Mouse (Mus musculus) midbrain, embryonic 12.5 days (tissue): ENCODE measurements around the gene Ppm1f. TPM values are rescaled to one million over a fixed set of nuclear protein-coding genes. Genes with fewer than 3 reads are reported as not detected.
"Not testable (repeated sequence)": the region's sequence is repeated elsewhere in the genome, so short reads cannot be mapped to it uniquely, and the experiment has no call there.

Source experiments
- ATAC-seq: fragments of 200-750 bp; cut with Nextera tagmentation; 2 replicates; pipeline ENCODE4 v1.8.0; 2017; ENCODE audit warnings: low read depth, moderate TSS enrichment, moderate library complexity; ENCODE audit not compliant: low FRiP score
- H3K27ac ChIP-seq: fragments of 300-500 bp; sonication (generic); replicated peaks from 2 replicates; pipeline ENCODE4 v1.5.1; 2016; ENCODE audit warnings: mild to moderate bottlenecking
- H3K27me3 ChIP-seq: fragments of 300-500 bp; sonication (generic); 2 replicates; pipeline ENCODE4 v1.6.1; 2016; ENCODE audit warnings: mild to moderate bottlenecking
- H3K36me3 ChIP-seq: fragments of 300-500 bp; sonication (generic); 2 replicates; pipeline ENCODE4 v1.6.1; 2016
- H3K4me1 ChIP-seq: fragments of 300-500 bp; sonication (generic); 2 replicates; pipeline ENCODE4 v1.6.1; 2016
- H3K4me2 ChIP-seq: fragments of 300-500 bp; sonication (generic); replicated peaks from 2 replicates; pipeline ENCODE4 v1.6.1; 2016; ENCODE audit warnings: mild to moderate bottlenecking, moderate library complexity
- H3K4me3 ChIP-seq: fragments of 300-500 bp; sonication (generic); 2 replicates; pipeline ENCODE4 v1.5.1; 2016; ENCODE audit warnings: mild to moderate bottlenecking
- H3K9ac ChIP-seq: fragments of 300-500 bp; sonication (generic); replicated peaks from 2 replicates; pipeline ENCODE4 v1.6.1; 2016; ENCODE audit warnings: mild to moderate bottlenecking, moderate library complexity
- H3K9me3 ChIP-seq: fragments of 300-500 bp; sonication (generic); 2 replicates; pipeline ENCODE4 v1.6.1; 2016; ENCODE audit warnings: mild to moderate bottlenecking
- WGBS: fragments of 180-500 bp; shearing (Covaris S2); methylation state at CpG from one replicate; pipeline ENCODE4 v1.1.7; 2016; 5-methylcytosine and 5-hydroxymethylcytosine counted together
- polyA plus RNA-seq: library from polyadenylated mRNA; unstranded; fragments of >200 nt; fragmentation: Nextera tagmentation; extraction: Ambion mirVana; gene quantifications from 2 replicates; pipeline ENCODE4 v1.2.1, GENCODE M21; 2016

Ppm1f gene
- polyA plus RNA-seq, 1 experiment from 2014 or later = 33.3 TPM

DNA sequence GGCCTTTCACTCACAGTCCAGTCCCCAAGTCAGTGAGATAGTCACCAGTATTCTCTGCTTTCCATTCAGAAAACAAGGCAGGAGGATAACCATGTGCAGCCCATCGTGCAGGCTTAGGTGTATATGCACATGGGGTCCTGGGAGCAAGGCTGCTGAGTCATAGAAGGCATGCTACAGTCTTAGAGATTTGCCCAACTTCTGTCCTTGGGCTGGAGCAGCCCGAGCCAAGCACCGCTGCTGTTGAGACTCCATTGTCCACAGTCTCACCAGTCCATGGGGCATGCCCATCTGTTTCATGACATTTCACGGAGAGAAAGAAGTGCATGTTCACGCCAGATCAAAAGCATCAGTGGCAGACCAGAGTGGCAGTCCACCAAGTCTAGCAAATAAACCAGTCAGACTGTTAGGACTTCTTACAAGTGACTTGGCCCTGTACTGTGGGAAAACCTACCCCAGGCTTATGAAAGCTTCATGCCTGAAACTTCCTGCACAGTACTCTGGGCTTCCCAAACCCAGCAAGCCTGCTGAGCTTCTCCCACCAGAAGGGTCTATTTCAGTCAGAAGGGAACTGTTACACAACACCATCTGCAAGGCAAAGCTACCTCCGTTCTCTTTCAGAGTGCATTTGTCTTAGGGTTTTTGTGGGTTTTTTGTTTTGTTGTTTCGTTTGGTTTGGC lies 22.3 kb downstream of the Ppm1f start:
- Histone ChIP-seq H3K27ac (no peak overlapping the region), H3K4me3 (no peak overlapping the region), H3K36me3 (peaks cover 86% of the 10 kb centered on the region), H3K4me2 (no peak overlapping the region), H3K9me3 (no peaks in the 10 kb centered on the region), H3K4me1 (no peaks in the 10 kb centered on the region), H3K27me3 (no peaks in the 10 kb centered on the region), H3K9ac (no peak overlapping the region)
- WGBS = 93% methylated on average over 7 of the region's 7 CpGs
- no peak for ATAC-seq

GRCm38 (mm10) chr16:16921021-16921435 lies 24.8 kb downstream of the Ppm1f start:
- ATAC-seq = no peak
- Histone ChIP-seq H3K9ac (no peak overlapping the region), H3K4me2 (no peak overlapping the region), H3K27me3 (no peaks in the 10 kb centered on the region), H3K4me1 (no peaks in the 10 kb centered on the region), H3K4me3 (no peak overlapping the region), H3K27ac (no peak overlapping the region), H3K36me3 (peaks cover 78% of the 10 kb centered on the region), H3K9me3 (no peaks in the 10 kb centered on the region)
- WGBS = 82% methylated on average over 3 of the region's 3 CpGs

DNA sequence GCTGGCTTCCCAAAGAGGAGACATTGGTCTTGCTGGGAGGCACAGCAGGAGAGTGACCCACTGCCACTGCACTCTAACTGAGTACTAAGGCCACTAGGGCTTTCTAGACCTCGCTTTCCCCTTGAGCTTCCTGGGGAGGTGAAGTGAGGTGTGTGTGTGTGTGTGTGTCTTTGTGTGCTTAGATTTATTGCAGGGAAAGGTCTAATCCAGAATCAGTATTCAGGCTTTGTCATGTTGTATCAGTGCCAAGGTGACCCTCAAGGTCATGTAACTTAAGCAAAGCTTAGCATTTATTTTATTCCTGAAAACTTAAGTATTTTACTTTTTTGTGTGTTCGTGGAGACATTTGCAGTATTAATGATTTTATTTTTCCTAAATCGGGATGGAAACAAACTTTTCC lies 28.2 kb downstream of the Ppm1f start:
- WGBS = 91% methylated on average over 3 of the region's 3 CpGs

DNA sequence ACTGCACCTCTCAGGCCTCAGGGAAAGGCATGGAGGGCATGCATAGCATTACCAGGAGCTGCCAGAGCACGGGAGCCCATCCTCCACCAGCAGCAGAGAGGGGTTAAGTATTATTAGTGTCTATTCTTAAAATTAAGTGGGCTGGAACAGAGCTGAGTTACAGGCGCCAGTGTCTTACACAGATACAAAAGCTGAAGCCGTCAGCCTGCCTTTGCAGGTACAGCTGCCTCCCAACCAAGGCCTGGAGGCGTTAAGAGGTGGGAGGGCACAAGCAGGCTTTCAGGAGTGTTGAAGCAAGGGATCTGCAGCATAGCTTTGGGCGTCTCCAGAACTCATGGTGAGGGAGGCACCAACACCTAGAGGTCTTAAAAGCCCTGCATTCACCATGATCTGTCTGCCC lies 30.3 kb downstream of the Ppm1f start:
- Histone ChIP-seq H3K27ac (no peak overlapping the region), H3K9me3 (no peaks in the 10 kb centered on the region), H3K4me2 (no peak overlapping the region), H3K4me3 (no peak overlapping the region), H3K9ac (no peak overlapping the region), H3K36me3 (peaks cover 34% of the 10 kb centered on the region), H3K4me1 (no peaks in the 10 kb centered on the region; the same call in 1 of the 2 replicates), H3K27me3 (no peaks in the 10 kb centered on the region)
- ATAC-seq = no peak
- 31% methylated on average over 5 of the region's 5 CpGs for WGBS

More for the DNA sequence above, 28.2 kb downstream of the Ppm1f start:
- Histone ChIP-seq H3K36me3 (peaks cover 46% of the 10 kb centered on the region), H3K4me1 (no peaks in the 10 kb centered on the region; the same call in 1 of the 2 replicates), H3K9me3 (no peaks in the 10 kb centered on the region), H3K9ac (no peak overlapping the region), H3K27ac (no peak overlapping the region), H3K27me3 (no peaks in the 10 kb centered on the region), H3K4me3 (no peak overlapping the region), H3K4me2 (no peak overlapping the region)
- ATAC-seq = no peak

DNA sequence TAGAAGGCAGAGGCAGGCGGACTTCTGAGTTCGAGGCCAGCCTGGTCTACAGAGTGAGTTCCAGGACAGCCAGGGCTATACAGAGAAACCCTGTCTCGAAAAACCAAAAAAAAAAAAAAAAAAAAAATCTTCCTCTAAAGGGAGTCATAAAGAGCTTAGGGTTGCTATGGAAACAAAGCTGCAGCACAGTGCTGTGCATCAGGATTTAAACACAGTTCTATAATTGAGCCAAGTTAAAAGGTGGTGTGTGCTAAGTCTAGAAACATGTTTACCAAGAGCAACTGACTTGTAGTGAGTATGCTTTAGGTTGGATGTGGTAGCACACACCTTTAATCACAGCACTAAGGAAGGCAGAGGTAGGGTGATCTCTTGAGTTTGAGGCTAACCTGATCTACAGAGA lies 32.6 kb downstream of the Ppm1f start:
- peaks cover 12% of the 10 kb centered on the region for H3K36me3 ChIP-seq
- H3K27ac ChIP-seq, H3K4me1 ChIP-seq, H3K4me2 ChIP-seq, H3K27me3 ChIP-seq, H3K4me3 ChIP-seq, H3K9ac ChIP-seq, H3K9me3 ChIP-seq: not testable (repeated sequence)
- 49% methylated on average over 3 of the region's 3 CpGs for WGBS
- 0 out of 2 replicates have a peak, but pooled peaks have one; percentile 47 for ATAC-seq

- 83% methylated on average over 3 of the region's 3 CpGs for WGBS
- H3K4me1 ChIP-seq = no peaks in the 10 kb centered on the region; the same call in 1 of the 2 replicates
- no peak overlapping the region for H3K27ac ChIP-seq
Measured at GRCm38 (mm10) chr16:16930326-16930725, 34.1 kb downstream of the Ppm1f start.

GRCm38 (mm10) chr16:16930810-16931296 lies 34.6 kb downstream of the Ppm1f start:
- Histone ChIP-seq H3K4me3 (no peak overlapping the region), H3K9me3 (no peaks in the 10 kb centered on the region; the same call in 1 of the 2 replicates), H3K4me1 (no peaks in the 10 kb centered on the region; the same call in 1 of the 2 replicates), H3K27ac (no peak overlapping the region), H3K27me3 (no peaks in the 10 kb centered on the region), H3K36me3 (no peaks in the 10 kb centered on the region), H3K4me2 (no peak overlapping the region), H3K9ac (no peak overlapping the region)
- WGBS = 84% methylated on average over 5 of the region's 5 CpGs
- ATAC-seq = no peak

More at GRCm38 (mm10) chr16:16930326-16930725, 34.1 kb downstream of the Ppm1f start:
- Histone ChIP-seq H3K27me3 (no peaks in the 10 kb centered on the region), H3K4me2 (no peak overlapping the region), H3K4me3 (no peak overlapping the region), H3K9me3 (no peaks in the 10 kb centered on the region; the same call in 1 of the 2 replicates), H3K9ac (no peak overlapping the region), H3K36me3 (no peaks in the 10 kb centered on the region)
- ATAC-seq = no peak

DNA sequence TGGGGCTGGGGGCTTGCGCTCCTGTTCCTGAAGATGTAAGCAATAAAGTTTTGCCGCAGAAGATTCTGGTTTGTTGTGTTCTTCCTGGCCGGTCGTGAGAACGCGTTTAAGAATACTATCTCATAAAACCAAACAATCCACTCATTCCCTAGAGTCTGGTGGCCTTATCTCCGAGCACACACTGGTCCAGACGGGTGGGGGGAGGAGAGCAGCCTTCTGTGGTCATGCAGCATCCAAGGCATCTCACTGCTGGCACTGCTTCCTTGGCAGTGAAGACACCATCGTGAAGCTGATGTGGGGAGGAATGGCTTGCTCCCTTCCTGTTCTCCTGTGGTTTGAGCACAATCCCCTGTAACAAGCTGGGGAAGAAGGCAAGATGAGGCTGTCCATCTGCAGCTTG lies 43.3 kb downstream of the Ppm1f start:
- Histone ChIP-seq H3K9me3 (no peaks in the 10 kb centered on the region), H3K27me3 (no peaks in the 10 kb centered on the region), H3K27ac (no peak overlapping the region), H3K36me3 (no peaks in the 10 kb centered on the region), H3K9ac (no peak overlapping the region), H3K4me3 (no peak overlapping the region), H3K4me1 (no peaks in the 10 kb centered on the region), H3K4me2 (no peak overlapping the region)
- ATAC-seq = no peak
- WGBS = 94% methylated on average over 9 of the region's 9 CpGs

GRCm38 (mm10) chr16:16941078-16941477 lies 44.8 kb downstream of the Ppm1f start:
- Histone ChIP-seq H3K27me3 (no peaks in the 10 kb centered on the region), H3K36me3 (no peaks in the 10 kb centered on the region), H3K4me2 (no peak overlapping the region), H3K27ac (no peak overlapping the region), H3K9me3 (no peaks in the 10 kb centered on the region), H3K4me1 (no peaks in the 10 kb centered on the region), H3K4me3 (no peak overlapping the region), H3K9ac (no peak overlapping the region)
- ATAC-seq = no peak
- 92% methylated on average over 2 of the region's 2 CpGs for WGBS

- no peaks in the 10 kb centered on the region for H3K9me3 ChIP-seq
- no peaks in the 10 kb centered on the region for H3K27me3 ChIP-seq
- WGBS = 23% methylated on average over 3 of the region's 5 CpGs
- no peaks in the 10 kb centered on the region for H3K36me3 ChIP-seq
- no peak overlapping the region for H3K4me2 ChIP-seq
- ATAC-seq = 0 out of 2 replicates have a peak, but pooled peaks have one; percentile 56
- H3K4me1 ChIP-seq = no peaks in the 10 kb centered on the region
- H3K27ac ChIP-seq = no peak overlapping the region
- no peak overlapping the region for H3K9ac ChIP-seq
- no peak overlapping the region for H3K4me3 ChIP-seq
Measured at GRCm38 (mm10) chr16:16958575-16958974, 62.3 kb downstream of the Ppm1f start.

GRCm38 (mm10) chr16:16959907-16960306 lies 63.6 kb downstream of the Ppm1f start:
- 87% methylated on average over 6 of the region's 6 CpGs for WGBS

DNA sequence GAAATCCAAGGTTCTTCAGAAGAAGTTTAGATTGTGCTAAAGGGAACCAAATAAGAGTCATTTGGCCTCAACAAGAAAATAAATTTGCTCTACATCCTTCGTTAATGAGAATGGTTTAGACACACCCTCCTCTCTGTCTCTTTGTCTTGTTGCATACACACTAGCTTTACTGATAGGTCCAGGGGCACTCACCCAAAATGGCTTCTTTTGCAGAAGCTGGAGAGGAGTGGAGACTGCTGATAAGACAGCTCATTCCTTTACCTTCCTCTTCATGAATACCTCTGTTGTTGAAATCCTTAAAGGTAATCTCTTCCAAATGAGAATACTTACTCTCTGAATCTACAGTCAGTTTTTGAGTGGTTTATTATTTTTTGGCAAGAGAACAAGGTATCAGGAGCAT lies 68.9 kb downstream of the Ppm1f start:
- no peaks in the 10 kb centered on the region for H3K4me1 ChIP-seq
- H3K9me3 ChIP-seq = no peaks in the 10 kb centered on the region
- H3K9ac ChIP-seq = no peak overlapping the region
- H3K36me3 ChIP-seq = no peaks in the 10 kb centered on the region
- H3K27ac ChIP-seq = no peak overlapping the region
- no peak overlapping the region for H3K4me3 ChIP-seq
- 61% methylated on average over 1 of the region's 1 CpGs for whole genome bisulfite sequencing
- H3K4me2 ChIP-seq = no peak overlapping the region
- H3K27me3 ChIP-seq = no peaks in the 10 kb centered on the region
- no peak for ATAC-seq

More at GRCm38 (mm10) chr16:16959907-16960306, 63.6 kb downstream of the Ppm1f start:
- no peaks in the 10 kb centered on the region for H3K27me3 ChIP-seq
- H3K4me2 ChIP-seq = no peak overlapping the region
- no peak overlapping the region for H3K4me3 ChIP-seq
- H3K27ac ChIP-seq = no peak overlapping the region
- no peaks in the 10 kb centered on the region for H3K4me1 ChIP-seq
- no peaks in the 10 kb centered on the region for H3K36me3 ChIP-seq
- H3K9me3 ChIP-seq = no peaks in the 10 kb centered on the region
- no peak overlapping the region for H3K9ac ChIP-seq
- ATAC-seq = no peak
